Mouse (Mus musculus): ENCODE data around the gene Adam15. TPM values are rescaled to one million over a fixed set of nuclear protein-coding genes. Genes with fewer than 3 reads are reported as not detected.

Gene Adam15
- polyA plus RNA-seq, 1 experiment from 2014 or later, result 13.4 TPM

DNA sequence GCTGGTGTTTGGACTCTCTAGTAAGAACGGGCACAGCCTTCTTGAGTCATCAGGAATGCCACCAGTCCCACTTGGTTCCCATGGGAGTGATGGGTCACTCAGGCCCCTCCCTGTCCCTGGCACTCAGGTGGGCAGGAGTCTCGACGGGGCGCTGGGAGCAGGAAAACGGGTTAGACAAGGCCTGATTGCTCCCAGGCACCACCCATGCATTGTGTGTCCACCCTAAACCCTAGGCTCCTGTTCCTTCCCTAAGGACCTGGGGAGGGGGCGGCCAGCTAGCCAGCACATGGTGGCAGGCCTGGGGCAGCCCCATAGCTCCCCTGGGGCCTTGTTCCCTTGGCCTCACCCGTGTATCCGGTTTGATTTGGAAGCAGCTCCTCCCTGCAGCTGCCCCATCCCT is 31.5 kb downstream of the Adam15 start:
- Histone ChIP-seq H3K4me2 (ENCODE audit: low read length) (no peak overlapping the region), H3K9me3 (replicated peaks; ENCODE audit: control insufficient read depth, low read length) (no peaks in the 10 kb centered on the region), H3K4me1 (ENCODE audit: control insufficient read depth, insufficient read depth, low read length) (peaks cover 31% of the 10 kb centered on the region), H3K27me3 (replicated peaks; ENCODE audit: control insufficient read depth, insufficient read depth, low read length) (peaks cover 41% of the 10 kb centered on the region), H3K36me3 (ENCODE audit: control insufficient read depth, insufficient read depth, low read length) (peaks cover 3% of the 10 kb centered on the region; the same call in 1 of the 2 replicates), H3K27ac (ENCODE audit: low read depth, low read length) (no peak overlapping the region), H3K4me3 (ENCODE audit: low read depth, low read length) (no peak overlapping the region), H3K9ac (ENCODE audit: low read length) (no peak overlapping the region)
- 77% methylated on average over 8 of the region's 8 CpGs for WGBS
- no peak for ATAC-seq
- DNase-seq (ENCODE audit: low spot score), result no peak

DNA sequence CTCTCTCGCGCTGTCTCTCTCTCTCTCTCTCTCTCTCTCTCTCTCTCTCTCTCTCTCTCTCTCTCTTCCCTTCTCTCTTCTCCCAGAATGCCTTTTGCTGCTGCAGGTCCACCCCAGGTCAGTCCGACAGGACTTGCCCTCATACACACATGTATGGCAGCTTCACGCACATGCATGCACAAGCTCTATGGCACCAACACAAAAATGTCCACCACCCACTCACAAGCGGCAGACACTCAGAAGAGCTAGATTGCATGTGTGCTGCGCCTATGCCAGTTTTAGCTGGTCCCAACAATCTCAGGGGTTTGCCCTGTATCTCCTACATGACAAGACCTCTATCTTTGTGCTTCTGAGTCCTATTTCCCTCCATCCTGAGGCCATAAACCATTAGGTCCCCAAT is 32.5 kb downstream of the Adam15 start:
- H3K4me1 ChIP-seq (ENCODE audit: control insufficient read depth, insufficient read depth, low read length), result peaks cover 31% of the 10 kb centered on the region
- ATAC-seq, result no peak
- H3K27ac ChIP-seq (ENCODE audit: low read depth, low read length), result no peak overlapping the region

DNA sequence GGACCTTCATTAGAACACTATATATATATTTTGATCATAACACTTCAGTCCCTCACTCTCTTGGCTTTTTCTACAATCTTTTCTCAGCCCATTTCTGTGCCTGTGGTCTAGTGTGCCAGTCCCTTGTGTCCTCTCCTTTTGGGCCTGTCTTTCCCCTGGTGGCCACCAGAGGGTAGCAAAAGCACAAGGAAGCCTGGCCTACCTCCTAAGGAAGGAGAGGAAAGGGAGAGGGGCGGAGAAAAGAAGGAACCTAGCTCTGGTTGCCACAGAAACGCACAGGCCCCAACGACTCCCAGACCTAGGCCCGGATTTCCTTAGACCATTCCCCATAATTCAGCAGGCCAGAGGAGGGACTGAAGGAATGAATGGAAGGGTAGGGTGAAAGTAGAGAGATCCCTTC is 33.0 kb downstream of the Adam15 start:
- Histone ChIP-seq H3K4me2 (ENCODE audit: low read length) (peak overlapping the region; percentile 57; the same call in 1 of the 2 replicates), H3K4me1 (ENCODE audit: control insufficient read depth, insufficient read depth, low read length) (peaks cover 31% of the 10 kb centered on the region), H3K4me3 (ENCODE audit: low read depth, low read length) (no peak overlapping the region), H3K9ac (ENCODE audit: low read length) (no peak overlapping the region), H3K27me3 (replicated peaks; ENCODE audit: control insufficient read depth, insufficient read depth, low read length) (peaks cover 41% of the 10 kb centered on the region), H3K27ac (ENCODE audit: low read depth, low read length) (no peak overlapping the region), H3K36me3 (ENCODE audit: control insufficient read depth, insufficient read depth, low read length) (peaks cover 3% of the 10 kb centered on the region; the same call in 1 of the 2 replicates), H3K9me3 (replicated peaks; ENCODE audit: control insufficient read depth, low read length) (no peaks in the 10 kb centered on the region)
- WGBS, result 0% methylated on average over 4 of the region's 4 CpGs
- peak; percentile 95 for DNase-seq (ENCODE audit: low spot score)
- peak; percentile 50 for ATAC-seq

More for the DNA sequence above, 32.5 kb downstream of the Adam15 start:
- H3K36me3 ChIP-seq (ENCODE audit: control insufficient read depth, insufficient read depth, low read length), result peaks cover 3% of the 10 kb centered on the region; the same call in 1 of the 2 replicates
- no peak overlapping the region for H3K9ac ChIP-seq (ENCODE audit: low read length)
- 54% methylated on average over 5 of the region's 6 CpGs for WGBS
- no peak for DNase-seq (ENCODE audit: low spot score)
- H3K4me2 ChIP-seq (ENCODE audit: low read length), result peak overlapping the region; percentile 17; the same call in 1 of the 2 replicates
- no peaks in the 10 kb centered on the region for H3K9me3 ChIP-seq (replicated peaks; ENCODE audit: control insufficient read depth, low read length)
- no peak overlapping the region for H3K4me3 ChIP-seq (ENCODE audit: low read depth, low read length)
- peaks cover 41% of the 10 kb centered on the region for H3K27me3 ChIP-seq (replicated peaks; ENCODE audit: control insufficient read depth, insufficient read depth, low read length)

DNA sequence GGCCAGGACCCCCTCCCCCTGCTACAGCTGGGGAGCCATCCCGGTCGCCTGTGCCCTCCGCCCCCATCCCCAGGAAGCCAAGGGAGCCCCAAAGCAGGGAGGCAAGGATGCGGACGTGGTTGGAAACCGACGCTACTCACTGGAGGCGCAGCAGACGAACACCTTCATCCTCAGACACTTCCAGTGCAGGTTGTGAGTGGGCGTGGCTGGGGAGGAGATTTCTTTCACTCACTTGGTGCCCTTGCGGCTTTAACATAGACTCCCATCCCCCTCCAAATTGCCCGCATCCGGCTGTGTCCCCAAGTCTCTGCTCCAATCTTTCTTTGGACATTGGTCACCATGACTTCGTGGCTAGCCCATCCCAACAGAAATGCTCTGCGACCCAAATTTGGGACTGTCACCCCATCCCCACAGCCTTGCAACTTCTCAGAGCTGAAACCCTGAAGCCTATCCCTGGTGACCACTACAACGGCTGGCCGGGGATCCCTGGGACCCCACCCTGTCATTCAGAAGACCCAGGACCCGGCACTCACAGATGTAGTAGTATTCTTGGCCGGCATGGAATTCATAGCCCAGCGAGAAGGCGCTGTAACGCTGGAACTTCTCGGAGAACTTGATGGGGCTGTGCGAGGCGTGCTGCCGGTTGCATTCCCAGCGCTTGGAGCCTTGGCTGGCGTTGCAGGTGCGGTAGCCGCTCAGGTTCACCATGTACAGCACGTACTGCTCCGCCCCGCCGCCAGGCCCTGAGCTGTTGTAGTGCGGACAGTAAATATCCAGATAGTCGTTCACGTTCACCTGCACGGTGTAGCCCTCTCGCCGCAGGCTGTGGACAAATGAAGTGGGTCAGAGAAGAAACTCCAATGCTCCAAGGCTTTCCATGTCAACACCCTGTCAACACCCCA is 33.6 kb downstream of the Adam15 start:
- 10% methylated on average over 40 of the region's 40 CpGs for WGBS
- peak overlapping the region; percentile 57 for H3K4me2 ChIP-seq (ENCODE audit: low read length)
- H3K36me3 ChIP-seq (ENCODE audit: control insufficient read depth, insufficient read depth, low read length), result peaks cover 3% of the 10 kb centered on the region; the same call in 1 of the 2 replicates
- H3K27me3 ChIP-seq (replicated peaks; ENCODE audit: control insufficient read depth, insufficient read depth, low read length), result peaks cover 36% of the 10 kb centered on the region
- peak overlapping the region; percentile 26; the same call in 1 of the 2 replicates for H3K4me3 ChIP-seq (ENCODE audit: low read depth, low read length)
- no peak overlapping the region; the same call in 1 of the 2 replicates for H3K27ac ChIP-seq (ENCODE audit: low read depth, low read length)
- ATAC-seq (peak; percentile 15; the same call in 1 of the 2 replicates), DNase-seq (ENCODE audit: low spot score) (no peak)
- H3K9ac ChIP-seq (ENCODE audit: low read length), result peak overlapping the region; percentile 40
- no peaks in the 10 kb centered on the region for H3K9me3 ChIP-seq (replicated peaks; ENCODE audit: control insufficient read depth, low read length)
- H3K4me1 ChIP-seq (ENCODE audit: control insufficient read depth, insufficient read depth, low read length), result peaks cover 30% of the 10 kb centered on the region

DNA sequence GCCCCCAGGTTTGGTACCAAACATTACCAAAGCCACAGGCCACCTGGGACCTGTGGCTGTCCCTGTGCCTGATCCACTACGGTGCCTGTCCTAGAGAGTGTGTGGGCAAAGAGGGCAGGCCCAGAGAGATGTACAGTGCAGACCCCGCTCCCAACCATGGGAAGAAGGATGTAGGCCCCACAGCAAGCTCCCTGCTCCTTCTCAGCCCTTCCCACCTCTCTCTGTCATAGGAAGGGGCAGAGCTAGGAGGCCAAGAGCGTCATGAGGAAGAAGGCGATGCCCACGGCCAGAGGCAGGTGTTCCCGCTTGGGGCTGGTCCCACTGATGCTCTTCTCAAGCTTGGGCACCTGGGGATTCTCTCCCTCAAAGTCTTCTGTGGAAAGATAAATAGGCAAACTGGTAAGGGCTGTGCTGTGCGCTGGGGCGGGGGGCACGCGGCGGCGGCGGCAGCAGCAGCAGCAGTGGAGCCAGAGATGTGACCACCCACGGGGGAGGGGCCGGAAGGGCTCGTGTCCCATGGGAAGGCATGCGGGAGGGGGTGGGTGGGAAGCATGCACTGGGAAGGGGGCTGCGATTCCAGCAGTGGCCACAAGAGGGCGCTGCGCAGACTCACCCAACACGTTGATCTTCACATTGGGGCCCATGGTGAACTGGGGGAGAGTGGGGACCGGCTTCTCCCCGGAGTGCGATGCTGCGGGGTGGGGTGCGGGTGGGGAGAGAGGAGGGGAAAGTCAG is 34.4 kb downstream of the Adam15 start:
- Histone ChIP-seq H3K27ac (ENCODE audit: low read depth, low read length) (no peak overlapping the region), H3K36me3 (ENCODE audit: control insufficient read depth, insufficient read depth, low read length) (peaks cover 3% of the 10 kb centered on the region; the same call in 1 of the 2 replicates), H3K27me3 (replicated peaks; ENCODE audit: control insufficient read depth, insufficient read depth, low read length) (peaks cover 30% of the 10 kb centered on the region), H3K4me2 (ENCODE audit: low read length) (peak overlapping the region; percentile 57), H3K9ac (ENCODE audit: low read length) (peak overlapping the region; percentile 49), H3K4me1 (ENCODE audit: control insufficient read depth, insufficient read depth, low read length) (peaks cover 24% of the 10 kb centered on the region), H3K4me3 (ENCODE audit: low read depth, low read length) (peak overlapping the region; percentile 26), H3K9me3 (replicated peaks; ENCODE audit: control insufficient read depth, low read length) (no peaks in the 10 kb centered on the region)
- peak; percentile 38 for ATAC-seq
- DNase-seq (ENCODE audit: low spot score), result peak; percentile 83
- WGBS, result 6% methylated on average over 25 of the region's 26 CpGs

DNA sequence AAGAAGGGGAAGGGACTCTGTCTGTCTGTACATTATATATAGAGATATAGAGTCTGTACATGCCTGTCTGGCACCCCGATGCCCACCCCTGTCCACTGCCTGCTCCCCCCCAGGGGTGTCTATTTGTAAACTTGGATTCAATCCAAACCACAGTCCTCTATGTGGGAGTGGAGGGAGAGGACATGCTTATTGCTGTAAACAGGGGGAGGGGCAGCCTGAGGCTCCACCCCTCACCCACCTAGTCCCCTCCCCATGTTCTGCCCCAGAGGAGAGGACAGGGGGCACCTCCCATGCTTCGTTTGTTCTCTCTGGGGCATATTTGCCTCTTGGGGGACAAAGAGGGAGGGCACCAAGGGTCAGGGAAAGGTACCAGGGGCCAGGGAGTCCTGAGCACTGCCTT is 35.0 kb downstream of the Adam15 start:
- Histone ChIP-seq H3K4me3 (ENCODE audit: low read depth, low read length) (no peak overlapping the region), H3K9me3 (replicated peaks; ENCODE audit: control insufficient read depth, low read length) (no peaks in the 10 kb centered on the region), H3K36me3 (ENCODE audit: control insufficient read depth, insufficient read depth, low read length) (peaks cover 3% of the 10 kb centered on the region; the same call in 1 of the 2 replicates), H3K27me3 (replicated peaks; ENCODE audit: control insufficient read depth, insufficient read depth, low read length) (peaks cover 25% of the 10 kb centered on the region), H3K27ac (ENCODE audit: low read depth, low read length) (no peak overlapping the region), H3K4me2 (ENCODE audit: low read length) (peak overlapping the region; percentile 57), H3K9ac (ENCODE audit: low read length) (no peak overlapping the region), H3K4me1 (ENCODE audit: control insufficient read depth, insufficient read depth, low read length) (peaks cover 21% of the 10 kb centered on the region)
- ATAC-seq (no peak), DNase-seq (ENCODE audit: low spot score) (no peak)
- 32% methylated on average over 2 of the region's 2 CpGs for WGBS

DNA sequence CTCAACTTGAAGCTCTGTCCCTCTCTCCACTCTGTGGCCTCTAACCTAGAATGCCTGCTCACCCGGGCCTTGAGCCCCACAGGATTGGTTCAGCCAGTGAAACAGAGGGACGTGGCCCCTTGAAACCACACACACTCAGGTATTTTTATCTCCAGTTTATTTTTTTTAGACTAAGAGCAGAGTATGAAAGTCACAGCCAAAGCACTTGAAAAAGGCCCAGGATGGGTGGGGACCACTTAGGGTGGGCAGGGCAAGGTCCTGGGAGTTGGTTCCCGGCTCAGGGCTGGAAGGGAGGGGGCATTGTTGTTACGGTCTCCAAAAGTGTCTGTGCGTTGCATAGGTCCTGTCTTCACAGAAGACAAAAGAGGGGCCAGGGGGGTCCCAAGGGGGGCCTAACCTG is 35.5 kb downstream of the Adam15 start:
- peaks cover 17% of the 10 kb centered on the region for H3K4me1 ChIP-seq (ENCODE audit: control insufficient read depth, insufficient read depth, low read length)
- H3K9me3 ChIP-seq (replicated peaks; ENCODE audit: control insufficient read depth, low read length), result no peaks in the 10 kb centered on the region
- DNase-seq (ENCODE audit: low spot score) (no peak), ATAC-seq (no peak)
- H3K4me3 ChIP-seq (ENCODE audit: low read depth, low read length), result no peak overlapping the region
- peaks cover 21% of the 10 kb centered on the region for H3K27me3 ChIP-seq (replicated peaks; ENCODE audit: control insufficient read depth, insufficient read depth, low read length)
- no peak overlapping the region for H3K9ac ChIP-seq (ENCODE audit: low read length)
- no peak overlapping the region for H3K4me2 ChIP-seq (ENCODE audit: low read length)
- H3K36me3 ChIP-seq (ENCODE audit: control insufficient read depth, insufficient read depth, low read length), result peaks cover 3% of the 10 kb centered on the region; the same call in 1 of the 2 replicates
- 71% methylated on average over 5 of the region's 5 CpGs for WGBS
- H3K27ac ChIP-seq (ENCODE audit: low read depth, low read length), result no peak overlapping the region

DNA sequence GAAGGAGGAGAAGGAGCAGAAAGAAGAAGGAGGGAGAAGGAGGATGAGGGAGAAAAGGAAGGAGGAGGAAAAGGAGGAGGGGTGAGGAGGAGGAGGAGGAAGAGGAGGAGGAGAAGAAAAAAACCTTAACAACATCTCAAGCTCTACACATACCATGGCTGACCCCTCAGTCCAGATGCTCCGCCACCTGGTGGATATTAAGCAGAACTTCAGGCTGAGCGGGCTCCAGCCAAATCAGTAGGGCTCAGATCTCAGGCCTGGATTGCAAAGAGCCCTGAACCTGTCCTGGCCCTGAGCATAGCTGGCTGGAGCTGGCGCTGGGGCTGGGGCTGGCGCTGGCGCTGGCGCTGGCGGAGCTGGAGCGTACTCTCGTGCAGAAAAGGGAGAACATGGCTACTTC is 41.7 kb downstream of the Adam15 start:
- no peaks in the 10 kb centered on the region for H3K4me1 ChIP-seq (ENCODE audit: control insufficient read depth, insufficient read depth, low read length)
- H3K27me3 ChIP-seq (replicated peaks; ENCODE audit: control insufficient read depth, insufficient read depth, low read length), result no peaks in the 10 kb centered on the region
- no peak overlapping the region for H3K4me3 ChIP-seq (ENCODE audit: low read depth, low read length)
- no peaks in the 10 kb centered on the region for H3K9me3 ChIP-seq (replicated peaks; ENCODE audit: control insufficient read depth, low read length)
- DNase-seq (ENCODE audit: low spot score) (peak; percentile 80), ATAC-seq (peak; percentile 86)
- H3K27ac ChIP-seq (ENCODE audit: low read depth, low read length), result no peak overlapping the region
- H3K4me2 ChIP-seq (ENCODE audit: low read length), result no peak overlapping the region
- 3% methylated on average over 9 of the region's 9 CpGs for WGBS
- H3K9ac ChIP-seq (ENCODE audit: low read length), result no peak overlapping the region
- no peaks in the 10 kb centered on the region for H3K36me3 ChIP-seq (ENCODE audit: control insufficient read depth, insufficient read depth, low read length)

Data from forebrain, embryonic 14.5 days (tissue).